Mouse (Mus musculus) testis, adult 2 months (tissue): ENCODE data around the gene Msrb3.

Experiments
- CTCF ChIP-seq: fragments of 200-500 bp; IDR thresholded peaks from 2 replicates; pipeline ENCODE4 v1.5.1; 2012; ENCODE audit warnings: low read depth, mild to moderate bottlenecking, inconsistent platforms, low read length, moderate library complexity; ENCODE audit not compliant: control insufficient read depth, insufficient read depth, insufficient replicate concordance
- POLR2A ChIP-seq: fragments of 200-500 bp; IDR thresholded peaks from 2 replicates; pipeline ENCODE4 v1.6.1; 2012; ENCODE audit warnings: low read depth, mild to moderate bottlenecking, inconsistent platforms, low read length, moderate library complexity; ENCODE audit not compliant: control insufficient read depth

DNA sequence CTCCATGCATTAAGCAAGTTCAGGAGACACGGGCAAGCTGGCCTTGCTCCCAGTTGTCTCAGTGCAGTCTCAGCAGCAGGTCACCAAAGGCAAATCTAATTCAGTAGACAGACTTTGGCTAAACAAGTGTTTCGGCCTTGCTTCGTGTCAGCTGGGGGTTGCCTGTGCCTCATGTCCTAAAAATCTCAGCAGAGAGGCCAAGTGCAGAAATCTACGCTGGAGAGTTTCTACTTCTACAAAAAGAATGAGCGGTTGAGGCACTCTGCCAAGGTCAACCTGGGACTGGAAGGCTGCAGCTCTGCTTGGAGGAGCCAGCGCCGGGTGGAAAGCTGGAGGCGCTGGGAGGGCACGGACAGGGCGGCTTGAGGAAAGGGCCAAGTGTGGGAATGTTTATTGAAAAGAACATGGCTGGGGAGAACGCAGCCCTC lies 147.6 kb downstream of the Msrb3 start:
- TF ChIP-seq CTCF (no peak), POLR2A (no peak)
